Mouse (Mus musculus) kidney, embryonic 14.5 days (tissue): ENCODE measurements around the gene Myrip. TPM values are rescaled to one million over a fixed set of nuclear protein-coding genes. Genes with fewer than 3 reads are reported as not detected.
A peak's percentile ranks its signal among the peaks of the same experiment; 100 is the strongest.

Experiments used
- ATAC-seq: fragments of 200-750 bp; cut with Nextera tagmentation; 2 replicates; pipeline ENCODE4 v1.8.0; 2017; ENCODE audit warnings: moderate number of reproducible peaks, mild to moderate bottlenecking, moderate TSS enrichment, moderate library complexity; ENCODE audit not compliant: low FRiP score, low TSS enrichment
- H3K27ac ChIP-seq: fragments of 300-500 bp; sonication (generic); 2 replicates; pipeline ENCODE4 v1.5.1; 2014; ENCODE audit warnings: low read depth, mild to moderate bottlenecking, low read length, moderate library complexity, mixed read lengths
- H3K27me3 ChIP-seq: fragments of 300-500 bp; sonication (generic); 2 replicates; pipeline ENCODE4 v1.6.1; 2014; ENCODE audit warnings: mild to moderate bottlenecking, low read length; ENCODE audit not compliant: control insufficient read depth, insufficient read depth
- H3K36me3 ChIP-seq: fragments of 300-500 bp; sonication (generic); 2 replicates; pipeline ENCODE4 v1.6.1; 2014; ENCODE audit warnings: low read length, mixed read lengths; ENCODE audit not compliant: control insufficient read depth, insufficient read depth
- H3K4me1 ChIP-seq: fragments of 300-500 bp; sonication (generic); 2 replicates; pipeline ENCODE4 v1.6.1; 2014; ENCODE audit warnings: low read length, mixed read lengths; ENCODE audit not compliant: control insufficient read depth, insufficient read depth
- H3K4me2 ChIP-seq: fragments of 300-500 bp; sonication (generic); replicated peaks from 2 replicates; pipeline ENCODE4 v1.6.1; 2014; ENCODE audit warnings: low read depth, mild to moderate bottlenecking, low read length
- H3K4me3 ChIP-seq: fragments of 300-500 bp; sonication (generic); 2 replicates; pipeline ENCODE4 v1.5.1; 2014; ENCODE audit warnings: mild to moderate bottlenecking, low read length
- H3K9ac ChIP-seq: fragments of 300-500 bp; sonication (generic); 2 replicates; pipeline ENCODE4 v1.6.1; 2014; ENCODE audit warnings: low read depth, mild to moderate bottlenecking, low read length, moderate library complexity
- H3K9me3 ChIP-seq: fragments of 300-500 bp; sonication (generic); 2 replicates; pipeline ENCODE4 v1.6.1; 2016; ENCODE audit warnings: low read length; ENCODE audit not compliant: control insufficient read depth
- WGBS: fragments of 180-500 bp; shearing (Covaris S2); extraction: QIAGEN DNeasy Blood & Tissue Kit; methylation state at CpG from one replicate; pipeline ENCODE4 v1.1.7; 2014; 5-methylcytosine and 5-hydroxymethylcytosine counted together
- polyA plus RNA-seq: library from polyadenylated mRNA; unstranded; fragments of >200 nt; fragmentation: Nextera tagmentation; extraction: Ambion mirVana; gene quantifications from 2 replicates; pipeline ENCODE4 v1.2.1, GENCODE M21; 2014

The Myrip gene
- polyA plus RNA-seq, 1 experiment from 2014 or later: 0.11 TPM

GRCm38 (mm10) chr9:120290375-120290774, 10.9 kb upstream of the Myrip start:
- H3K27ac ChIP-seq: no peak overlapping the region
- H3K4me2 ChIP-seq: no peak overlapping the region
- H3K4me3 ChIP-seq: no peak overlapping the region
- no peaks in the 10 kb centered on the region for H3K27me3 ChIP-seq
- WGBS: 85% methylated on average over 2 of the region's 2 CpGs
- H3K36me3 ChIP-seq: no peaks in the 10 kb centered on the region
- no peak for ATAC-seq
- no peaks in the 10 kb centered on the region for H3K4me1 ChIP-seq
- H3K9me3 ChIP-seq: no peaks in the 10 kb centered on the region
- H3K9ac ChIP-seq: no peak overlapping the region

- Histone ChIP-seq H3K4me3 (no peak overlapping the region), H3K9me3 (no peaks in the 10 kb centered on the region), H3K4me2 (no peak overlapping the region), H3K27ac (no peak overlapping the region), H3K9ac (no peak overlapping the region), H3K4me1 (no peaks in the 10 kb centered on the region), H3K27me3 (no peaks in the 10 kb centered on the region), H3K36me3 (no peaks in the 10 kb centered on the region)
- ATAC-seq: no peak
- WGBS: 74% methylated on average over 5 of the region's 5 CpGs
These were observed 8.8 kb upstream of the Myrip start for GRCm38 (mm10) chr9:120292488-120292887.

- H3K36me3 ChIP-seq: no peaks in the 10 kb centered on the region
- no peak for ATAC-seq
- H3K4me2 ChIP-seq: no peak overlapping the region
- H3K9ac ChIP-seq: no peak overlapping the region
- H3K4me1 ChIP-seq: no peaks in the 10 kb centered on the region
- no peak overlapping the region for H3K4me3 ChIP-seq
- WGBS: 79% methylated on average over 5 of the region's 5 CpGs
- H3K27me3 ChIP-seq: no peaks in the 10 kb centered on the region
- no peaks in the 10 kb centered on the region for H3K9me3 ChIP-seq
- no peak overlapping the region for H3K27ac ChIP-seq
These were observed 5.8 kb upstream of the Myrip start for GRCm38 (mm10) chr9:120295527-120295926.

- H3K4me1 ChIP-seq: no peaks in the 10 kb centered on the region
- H3K27me3 ChIP-seq: no peaks in the 10 kb centered on the region
- H3K9ac ChIP-seq: no peak overlapping the region
- no peak overlapping the region for H3K4me3 ChIP-seq
- WGBS: 92% methylated on average over 1 of the region's 1 CpGs
- H3K36me3 ChIP-seq: no peaks in the 10 kb centered on the region
- ATAC-seq: no peak
- peaks cover 4% of the 10 kb centered on the region for H3K9me3 ChIP-seq
- H3K27ac ChIP-seq: no peak overlapping the region
- H3K4me2 ChIP-seq: no peak overlapping the region
These were observed 4.4 kb upstream of the Myrip start for GRCm38 (mm10) chr9:120296938-120297337.

- no peak overlapping the region for H3K27ac ChIP-seq
- no peak for ATAC-seq
- peaks cover 9% of the 10 kb centered on the region for H3K9me3 ChIP-seq
- WGBS: 64% methylated on average over 2 of the region's 2 CpGs
- peaks cover 20% of the 10 kb centered on the region for H3K27me3 ChIP-seq
- no peak overlapping the region for H3K9ac ChIP-seq
- no peak overlapping the region for H3K4me3 ChIP-seq
- H3K36me3 ChIP-seq: no peaks in the 10 kb centered on the region
- H3K4me2 ChIP-seq: no peak overlapping the region
- no peaks in the 10 kb centered on the region for H3K4me1 ChIP-seq
These were observed 1.9 kb upstream of the Myrip start for GRCm38 (mm10) chr9:120299429-120299828.

GRCm38 (mm10) chr9:120302980-120303452, 1.7 kb downstream of the Myrip start:
- Histone ChIP-seq H3K27ac (no peak overlapping the region), H3K4me1 (no peaks in the 10 kb centered on the region), H3K9ac (no peak overlapping the region), H3K36me3 (no peaks in the 10 kb centered on the region), H3K4me3 (peak overlapping the region; percentile 50), H3K9me3 (peaks cover 9% of the 10 kb centered on the region), H3K4me2 (peak overlapping the region; percentile 98), H3K27me3 (peaks cover 47% of the 10 kb centered on the region)
- ATAC-seq: no peak
- WGBS: 9% methylated on average over 19 of the region's 19 CpGs

- H3K27ac ChIP-seq: no peak overlapping the region
- peak overlapping the region; percentile 50 for H3K4me3 ChIP-seq
- H3K27me3 ChIP-seq: peaks cover 47% of the 10 kb centered on the region
- H3K4me2 ChIP-seq: peak overlapping the region; percentile 98
- H3K9me3 ChIP-seq: peaks cover 9% of the 10 kb centered on the region
- peak; percentile 85 for ATAC-seq
- H3K4me1 ChIP-seq: no peaks in the 10 kb centered on the region
- peak overlapping the region; percentile 54 for H3K9ac ChIP-seq
- under 1% methylated on average over 47 of the region's 103 CpGs for WGBS
- H3K36me3 ChIP-seq: no peaks in the 10 kb centered on the region
These were observed 2.4 kb downstream of the Myrip start for GRCm38 (mm10) chr9:120303453-120304299.

GRCm38 (mm10) chr9:120304300-120305137, 3.2 kb downstream of the Myrip start:
- 3% methylated on average over 54 of the region's 54 CpGs for WGBS
- ATAC-seq: peak; percentile 49; the same call in 1 of the 2 replicates
- peak overlapping the region; percentile 50 for H3K4me3 ChIP-seq

GRCm38 (mm10) chr9:120315171-120315570, 13.9 kb downstream of the Myrip start:
- Histone ChIP-seq H3K4me1 (no peaks in the 10 kb centered on the region), H3K4me3 (no peak overlapping the region), H3K36me3 (no peaks in the 10 kb centered on the region), H3K27ac (no peak overlapping the region), H3K9ac (no peak overlapping the region), H3K4me2 (no peak overlapping the region), H3K27me3 (no peaks in the 10 kb centered on the region), H3K9me3 (no peaks in the 10 kb centered on the region)
- ATAC-seq: no peak
- 43% methylated on average over 3 of the region's 3 CpGs for WGBS

More at GRCm38 (mm10) chr9:120304300-120305137, 3.2 kb downstream of the Myrip start:
- peak overlapping the region; percentile 54 for H3K9ac ChIP-seq
- peak overlapping the region; percentile 98 for H3K4me2 ChIP-seq
- H3K9me3 ChIP-seq: peaks cover 9% of the 10 kb centered on the region
- H3K36me3 ChIP-seq: no peaks in the 10 kb centered on the region
- no peaks in the 10 kb centered on the region for H3K4me1 ChIP-seq
- H3K27me3 ChIP-seq: peaks cover 47% of the 10 kb centered on the region
- no peak overlapping the region for H3K27ac ChIP-seq
